Mouse (Mus musculus): ENCODE data around the gene Fgfr3.

The Fgfr3 gene

GRCm38 (mm10) chr5:33721541-33722265, at the start of gene Fgfr3:
Fgfr3 (plus strand) TSS chr5:33721674.
- CTCF ChIA-PET = interaction anchor here (0.5 kb wide), 1 partner anchor 12 kb away, joined by 3 read pairs; no protein-coding TSS in a partner anchor

GRCm38 (mm10) chr5:33674439-33674838, 47.0 kb upstream of the Fgfr3 start:
- CTCF ChIA-PET = no interaction called here

GRCm38 (mm10) chr5:33675964-33676363, 45.5 kb upstream of the Fgfr3 start:
- CTCF ChIA-PET = no interaction called here

- CTCF ChIA-PET = no interaction called here
These were observed 43.2 kb upstream of the Fgfr3 start for GRCm38 (mm10) chr5:33678244-33678643.

- CTCF ChIA-PET = no interaction called here
These were observed 40.4 kb upstream of the Fgfr3 start for GRCm38 (mm10) chr5:33681044-33681443.

DNA sequence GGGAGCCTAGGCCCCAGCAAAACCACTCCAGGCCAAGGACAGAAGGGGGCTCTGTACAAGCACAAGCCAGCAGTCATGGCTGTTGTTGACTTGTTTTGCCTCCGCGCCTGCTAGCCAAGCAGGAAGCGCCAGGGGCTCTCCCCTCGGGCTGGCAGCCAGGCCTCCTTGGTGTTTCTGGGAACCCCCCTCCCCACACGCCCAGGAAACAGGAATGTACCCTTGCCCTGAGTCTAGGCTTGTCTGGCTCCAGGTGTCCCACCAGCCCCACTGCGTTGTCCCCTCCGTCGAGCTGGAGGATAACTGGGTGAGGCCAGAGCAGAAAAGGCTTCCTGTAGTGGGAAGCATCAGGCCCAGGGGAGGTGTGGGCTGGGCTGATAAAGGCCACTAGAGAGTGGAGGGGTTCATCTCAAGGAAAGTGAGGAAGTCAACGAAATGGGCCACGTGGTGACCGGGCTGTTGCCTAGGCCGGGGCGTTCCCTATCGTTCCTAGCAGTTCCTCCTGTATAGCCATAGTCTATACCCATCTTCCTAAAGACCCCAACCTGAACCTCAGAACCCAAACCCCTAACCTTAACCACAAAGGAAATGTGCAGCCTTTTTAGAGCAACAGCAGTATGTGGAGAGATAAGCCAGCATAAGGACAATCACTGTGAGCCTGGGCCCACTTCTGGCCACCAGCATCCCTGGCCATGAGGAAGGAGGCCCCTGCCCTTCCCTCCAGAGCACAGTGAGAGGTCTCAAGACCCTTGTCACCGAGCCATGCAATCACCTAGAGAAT, 39.7 kb upstream of the Fgfr3 start:
- CTCF ChIA-PET = no interaction called here

DNA sequence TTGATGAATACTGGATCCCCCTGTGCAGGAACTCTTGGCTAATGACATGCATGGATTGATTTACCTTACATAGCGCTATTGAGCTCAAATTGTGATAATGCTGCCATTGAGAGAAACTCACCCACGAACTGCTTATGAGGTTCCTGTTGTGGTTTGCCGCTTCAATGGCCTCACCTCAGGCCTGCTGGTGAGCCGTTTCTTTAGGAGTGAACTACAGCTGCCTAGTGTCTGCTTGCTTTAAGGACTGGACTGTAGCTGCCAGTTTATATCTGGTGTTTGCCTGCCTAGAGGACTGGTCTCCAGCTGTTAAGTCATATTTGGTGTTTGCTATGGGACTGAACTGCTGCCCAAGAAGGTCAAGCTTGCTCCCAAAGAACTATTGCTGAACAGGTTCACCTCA, 38.5 kb upstream of the Fgfr3 start:
- CTCF ChIA-PET = no interaction called here

DNA sequence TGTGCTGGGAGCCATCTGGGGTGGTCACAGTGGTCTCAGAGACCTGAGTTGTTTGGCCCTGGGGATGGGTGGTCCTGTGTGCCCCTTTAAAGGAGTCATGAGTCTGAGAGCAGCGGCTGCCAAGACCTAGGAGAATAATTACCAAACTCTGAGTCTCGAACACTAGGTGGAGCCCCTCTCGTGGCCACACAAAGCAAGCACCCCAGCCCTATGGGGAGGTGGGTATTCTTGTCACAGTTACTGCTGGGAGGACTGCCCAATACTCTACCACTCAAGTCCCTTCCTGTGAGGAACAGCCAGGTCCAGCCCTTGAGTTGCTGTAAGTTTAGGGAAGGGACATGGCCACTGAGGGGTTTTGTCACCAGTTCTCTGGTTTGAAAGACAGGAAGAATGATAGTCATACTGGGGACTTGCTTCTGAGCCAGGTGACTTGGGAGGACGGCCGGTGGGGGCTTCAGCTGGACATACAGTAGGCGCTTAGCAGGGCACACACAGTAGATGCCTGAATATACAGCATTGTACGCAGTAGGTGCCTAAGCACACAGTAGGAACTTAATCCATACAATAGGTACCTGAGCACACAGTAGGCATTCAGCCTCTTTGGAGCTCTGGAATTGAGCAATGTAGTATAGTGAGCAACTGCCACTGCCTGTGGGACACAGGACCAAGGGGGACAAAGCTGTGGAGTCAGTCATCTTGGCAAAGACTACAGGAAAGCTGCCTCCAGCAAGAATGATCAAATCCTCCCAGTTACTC, 37.4 kb upstream of the Fgfr3 start:
- CTCF ChIA-PET = no interaction called here

DNA sequence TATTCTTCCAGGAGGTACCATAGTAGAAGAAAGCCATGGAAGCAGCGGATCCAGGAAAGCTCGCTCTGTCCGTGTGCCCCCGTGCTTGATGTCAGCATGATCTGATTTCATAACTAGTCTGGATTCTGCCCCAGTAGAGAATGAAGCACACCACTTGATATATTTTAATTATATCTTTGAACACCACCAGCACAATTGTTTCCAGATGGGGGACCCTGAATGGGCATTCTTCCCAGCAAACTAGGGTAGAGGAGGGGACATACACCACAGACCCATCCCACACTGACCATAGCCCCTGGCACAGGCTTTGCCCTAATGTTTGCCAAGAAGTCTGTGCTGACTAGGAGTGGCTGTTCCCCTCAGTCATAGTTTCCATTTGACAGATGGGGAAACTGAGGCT, 36.5 kb upstream of the Fgfr3 start:
- CTCF ChIA-PET = no interaction called here

- CTCF ChIA-PET = no interaction called here
These were observed 34.3 kb upstream of the Fgfr3 start for GRCm38 (mm10) chr5:33687142-33687541.

- CTCF ChIA-PET = no interaction called here
These were observed 32.9 kb upstream of the Fgfr3 start for GRCm38 (mm10) chr5:33688278-33689220.

DNA sequence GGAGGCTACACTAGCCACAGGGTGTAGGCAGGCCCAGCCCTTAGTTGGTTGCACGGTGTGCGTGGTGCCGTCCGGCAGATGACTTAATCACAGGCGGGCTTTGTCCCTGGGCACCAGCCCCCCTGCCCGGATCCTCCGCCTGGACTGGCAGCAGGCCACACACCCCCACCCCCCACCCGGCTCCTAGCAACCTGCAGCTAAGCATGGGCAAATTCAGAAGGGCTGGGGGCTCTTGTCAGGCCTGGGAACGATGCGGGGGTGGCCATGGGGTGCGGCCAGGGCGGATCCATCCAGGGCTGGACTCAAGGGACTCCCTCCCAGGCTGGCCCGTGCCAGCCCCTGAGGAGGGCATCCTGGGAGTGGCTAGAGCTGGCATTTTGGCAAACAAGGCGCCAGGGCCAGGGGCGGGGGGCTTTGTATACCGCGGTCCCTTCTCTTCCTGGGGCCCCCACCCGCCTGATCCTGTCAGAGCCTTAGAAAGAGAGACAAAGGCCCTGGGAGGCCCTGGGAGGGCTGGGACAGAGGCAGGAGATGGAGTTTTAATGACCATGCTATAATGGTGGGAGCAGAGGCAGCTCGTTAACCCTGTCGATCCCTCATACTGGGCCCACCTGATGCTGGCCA, 32.1 kb upstream of the Fgfr3 start:
- CTCF ChIA-PET = no interaction called here

- CTCF ChIA-PET = no interaction called here
These were observed 31.4 kb upstream of the Fgfr3 start for GRCm38 (mm10) chr5:33689852-33690645.

- CTCF ChIA-PET = no interaction called here
These were observed 29.1 kb upstream of the Fgfr3 start for GRCm38 (mm10) chr5:33692393-33692792.

DNA sequence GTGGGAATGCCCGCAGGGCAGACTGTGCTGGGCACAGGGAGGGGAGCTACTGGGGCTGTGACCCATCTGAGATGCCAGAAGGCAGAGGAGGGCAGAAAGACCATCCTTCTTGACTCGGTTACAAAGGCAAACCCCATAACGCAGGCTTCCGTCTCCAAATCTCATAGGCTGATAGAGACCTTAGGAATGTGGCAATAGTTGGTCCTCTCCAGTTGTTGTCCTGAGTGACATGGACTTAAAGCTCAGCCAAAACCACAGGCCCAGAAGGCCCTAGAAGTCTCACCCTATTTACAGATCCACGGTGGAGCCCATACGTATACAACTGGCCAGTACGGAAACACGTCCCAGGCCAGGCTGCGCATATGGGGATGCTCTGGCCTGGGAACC, 27.0 kb upstream of the Fgfr3 start:
- CTCF ChIA-PET = no interaction called here

GRCm38 (mm10) chr5:33694848-33695717, 26.4 kb upstream of the Fgfr3 start:
- CTCF ChIA-PET = interaction anchor here (0.7 kb wide), 1 partner anchor 1660 kb away, joined by 3 read pairs; no protein-coding TSS in a partner anchor

- CTCF ChIA-PET = interaction anchor here (0.7 kb wide), 1 partner anchor 1660 kb away, joined by 3 read pairs; no protein-coding TSS in a partner anchor
These were observed 25.8 kb upstream of the Fgfr3 start for GRCm38 (mm10) chr5:33695718-33696121.

GRCm38 (mm10) chr5:33696430-33696829, 25.0 kb upstream of the Fgfr3 start:
- CTCF ChIA-PET = no interaction called here

- CTCF ChIA-PET = no interaction called here
These were observed 23.9 kb upstream of the Fgfr3 start for GRCm38 (mm10) chr5:33697534-33697933.

Data from spleen, embryonic (tissue).